Mouse (Mus musculus): Measurements from ENCODE around the gene Mfap5. TPM values are rescaled to one million over a fixed set of nuclear protein-coding genes. Genes with fewer than 3 reads are reported as not detected.

Gene Mfap5
- polyA plus RNA-seq, 1 experiment from 2014 or later = 1.6 TPM

Other genes with a start within 250 kb of the Mfap5 start
- gene Klrg1, start 223.0 kb upstream of the Mfap5 start, polyA plus RNA-seq (2014; fragmentation: Nextera tagmentation; extraction: Ambion mirVana) = 0.20 and 0.28 TPM in 2 replicates
- 84.4 and 91.4 TPM in 2 replicates for gene M6pr, start 197.1 kb upstream of the Mfap5 start, polyA plus RNA-seq (2014; fragmentation: Nextera tagmentation; extraction: Ambion mirVana)
- gene Phc1, start 165.3 kb upstream of the Mfap5 start, polyA plus RNA-seq (2014; fragmentation: Nextera tagmentation; extraction: Ambion mirVana) = 33.6 and 36.7 TPM in 2 replicates
- gene Rimklb, start 7.1 kb upstream of the Mfap5 start, polyA plus RNA-seq (2014; fragmentation: Nextera tagmentation; extraction: Ambion mirVana) = 62.1 and 63.4 TPM in 2 replicates
- 0.11 TPM in 1 of 2 replicates, not detected in the other for gene Aicda, start 48.0 kb downstream of the Mfap5 start, polyA plus RNA-seq (2014; fragmentation: Nextera tagmentation; extraction: Ambion mirVana)
- gene Apobec1, start 96.6 kb downstream of the Mfap5 start, polyA plus RNA-seq (2014; fragmentation: Nextera tagmentation; extraction: Ambion mirVana) = 1.7 and 2.1 TPM in 2 replicates
- gene Gdf3, start 104.2 kb downstream of the Mfap5 start, polyA plus RNA-seq (2014; fragmentation: Nextera tagmentation; extraction: Ambion mirVana) = 0.25 TPM in 1 of 2 replicates, not detected in the other
- not detected in 2 replicates for gene Dppa3, start 120.6 kb downstream of the Mfap5 start, polyA plus RNA-seq (2014; fragmentation: Nextera tagmentation; extraction: Ambion mirVana)
- 0.07 and 0.32 TPM in 2 replicates for gene Nanog, start 201.6 kb downstream of the Mfap5 start, polyA plus RNA-seq (2014; fragmentation: Nextera tagmentation; extraction: Ambion mirVana)